Mouse (Mus musculus) stomach, postnatal 0 days (tissue): ENCODE measurements around the gene Ccl9.

Experiments
- CTCF ChIP-seq: IDR thresholded peaks from 2 replicates; pipeline ENCODE4 v1.5.1; 2016; ENCODE audit warnings: antibody characterized with exemption, low read depth, mild to moderate bottlenecking, moderate library complexity
- EP300 ChIP-seq: optimal IDR thresholded peaks from 2 replicates; pipeline ENCODE3; 2016; ENCODE audit warnings: antibody characterized with exemption

DNA sequence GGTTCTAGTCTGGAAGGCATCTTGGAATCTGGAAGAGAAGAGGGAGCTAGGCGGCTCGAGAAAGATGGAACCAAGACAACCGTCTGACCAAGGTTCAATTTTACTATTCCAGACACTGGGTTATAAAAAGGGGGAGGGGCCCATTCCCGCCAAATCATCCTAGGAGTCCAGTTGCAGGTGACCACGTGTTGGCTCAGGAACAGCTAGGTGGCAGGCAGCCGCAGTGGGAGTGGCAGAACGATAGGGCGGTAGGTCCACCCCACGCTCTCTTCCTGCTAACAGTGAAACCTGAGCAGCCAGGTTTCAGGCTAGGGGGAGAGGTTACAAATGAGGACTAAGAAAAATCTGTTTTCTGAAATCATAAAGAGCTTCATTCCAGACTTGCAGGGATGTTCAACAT is 5.6 kb downstream of the Ccl9 start:
- no peak for TF ChIP-seq CTCF
- TF ChIP-seq EP300: no peak
